In the genomic region with DNA sequence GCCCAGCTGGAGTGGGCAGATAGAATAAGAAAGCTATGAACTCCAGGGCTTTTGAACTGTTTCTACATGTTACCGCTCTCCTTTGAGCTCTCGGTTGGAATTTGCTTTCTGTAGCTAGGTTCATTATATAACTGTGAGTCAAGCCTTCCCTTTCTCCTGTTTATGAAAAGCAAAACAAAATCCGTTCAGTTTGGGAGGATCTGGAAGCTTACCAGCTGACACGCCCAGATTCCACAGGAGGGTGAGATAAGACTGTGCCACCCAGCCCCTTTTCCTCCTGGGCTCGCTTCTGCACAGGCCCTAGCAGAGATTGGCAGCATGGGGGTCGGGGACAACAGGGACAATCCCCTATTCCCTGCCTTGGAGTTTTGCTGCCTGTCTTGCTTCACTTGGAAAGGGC, we compare ENCODE assay signal across 11 mouse cellular contexts. TPM values are rescaled to one million over a fixed set of nuclear protein-coding genes. Genes with fewer than 3 reads are reported as not detected.
DNase-seq lines count a peak whose midpoint lies in the region; ATAC-seq and TF ChIP-seq lines count a peak whose summit lies in the region.
"Had no signal": no experiment of that assay in that cellular context is flagged by ENCODE, and none has a peak within 500 bp of the region (broad histone marks: within the 10 kb centered on the region; RNA-seq: fewer than 3 reads in every experiment).

No protein-coding gene starts in this region.

- no peaks in the 10 kb centered on the region for H3K9me3 ChIP-seq in lung, embryonic 16.5 days (ENCODE audit: control insufficient read depth, low read length)

- H3K4me3 ChIP-seq in lung, embryonic 16.5 days (ENCODE audit: low read length): no peak overlapping the region
- H3K4me3 ChIP-seq: liver, embryonic 13.5 days had no signal

- H3K9ac ChIP-seq in lung, embryonic 16.5 days (ENCODE audit: low read length): no peak overlapping the region
- H3K9ac ChIP-seq: liver, embryonic 13.5 days had no signal

- ATAC-seq in Patski: peak; percentile 56
- no peak for ATAC-seq in lung, embryonic 16.5 days (ENCODE audit: low read depth)
- ATAC-seq in megakaryocyte progenitor cell, adult 5-6 weeks (replicated peaks; ENCODE audit: poor library complexity): no peak
- no peak for ATAC-seq in granulocyte monocyte progenitor cell, adult 5-6 weeks (replicated peaks; ENCODE audit: poor library complexity, severe bottlenecking)

- WGBS in lung, embryonic 16.5 days: 31% methylated on average over 6 of the region's 6 CpGs

- H3K36me3 ChIP-seq in lung, embryonic 16.5 days (ENCODE audit: control insufficient read depth, insufficient read depth, low read length): no peaks in the 10 kb centered on the region
- H3K36me3 ChIP-seq: liver, embryonic 13.5 days had no signal

- peaks cover 18% of the 10 kb centered on the region for H3K4me1 ChIP-seq in lung, embryonic 16.5 days (replicated peaks; ENCODE audit: control insufficient read depth, insufficient read depth, low read length)
- H3K4me1 ChIP-seq: liver, embryonic 13.5 days had no signal

- DNase-seq in kidney, adult 9 months: peak; percentile 67
- no peak for DNase-seq in kidney, adult 11 months
- DNase-seq in 3T3-L1 (ENCODE audit: low read depth, low spot score): peak; percentile 37
- DNase-seq in Patski (ENCODE audit: low read depth, low spot score): no peak
- no peak for DNase-seq in yolk sac, embryonic 10.5 days (ENCODE audit: low spot score)
- DNase-seq: cerebellum, adult 18-20 months; liver, embryonic 13.5 days; thymus, postnatal 14 days had no signal

- CTCF ChIA-PET in Patski (lab: Charles Lee): no interaction called here

- 0 out of 2 replicates have a peak overlapping the region, but pooled peaks have one; percentile 5 for H3K27ac ChIP-seq in lung, embryonic 16.5 days (ENCODE audit: low read length)
- H3K27ac ChIP-seq: liver, embryonic 13.5 days had no signal

- TF ChIP-seq CTCF in Patski (IDR thresholded peaks at IDR 0.05): no peak

- POLR2A ChIA-PET in Patski (lab: Charles Lee): no interaction called here

- no peaks in the 10 kb centered on the region for H3K27me3 ChIP-seq in Patski
- H3K27me3 ChIP-seq in lung, embryonic 16.5 days (ENCODE audit: control insufficient read depth, insufficient read depth, low read depth, low read length): no peaks in the 10 kb centered on the region

- in situ Hi-C loops in Patski (cut with MboI; ENCODE audit: low pct_unique_long_range_greater_than_20kb): no loop called here

- H3K4me2 ChIP-seq in lung, embryonic 16.5 days (ENCODE audit: low read depth, low read length): no peak overlapping the region
- H3K4me2 ChIP-seq: liver, embryonic 13.5 days had no signal

RNA-seq across cellular contexts. Expression of a gene that starts 30.5 kb away (rescaled TPM):
- polyA plus RNA-seq in Patski (2021): 60.9 TPM
- 19.9 and 23.1 TPM in 2 replicates for polyA plus RNA-seq in lung, embryonic 16.5 days (2015; fragmentation: Nextera tagmentation; extraction: Ambion mirVana)
- total RNA-seq in megakaryocyte progenitor cell, adult 5-6 weeks (2015): not detected in 2 replicates
- not detected in 2 replicates for total RNA-seq in megakaryocyte progenitor cell, adult 5-6 weeks (2017)
- not detected in 2 replicates for total RNA-seq in granulocyte monocyte progenitor cell, adult 5-6 weeks (2014; fragmentation: Nextera tagmentation)
- total RNA-seq in granulocyte monocyte progenitor cell, adult 5-6 weeks (2017): not detected in 2 replicates

Comparison
In these comparisons a context has a peak if more than half of its experiments do, and no peak if none do; other contexts are left out.
1. DNase-seq: peak in kidney, adult 9 months (single experiment) and 3T3-L1 (single experiment); none in kidney, adult 11 months (single experiment), Patski (single experiment) and yolk sac, embryonic 10.5 days (single experiment).